Mouse (Mus musculus): ENCODE measurements at regions not wholly inside any gene's neighbourhood (a gene's known extent, or its start where the extent isn't known, plus 50 kb on each side); places are given as distances from the start of the nearest gene placed in this dataset.
A peak's percentile ranks its signal among the peaks of the same experiment; 100 is the strongest.

DNA sequence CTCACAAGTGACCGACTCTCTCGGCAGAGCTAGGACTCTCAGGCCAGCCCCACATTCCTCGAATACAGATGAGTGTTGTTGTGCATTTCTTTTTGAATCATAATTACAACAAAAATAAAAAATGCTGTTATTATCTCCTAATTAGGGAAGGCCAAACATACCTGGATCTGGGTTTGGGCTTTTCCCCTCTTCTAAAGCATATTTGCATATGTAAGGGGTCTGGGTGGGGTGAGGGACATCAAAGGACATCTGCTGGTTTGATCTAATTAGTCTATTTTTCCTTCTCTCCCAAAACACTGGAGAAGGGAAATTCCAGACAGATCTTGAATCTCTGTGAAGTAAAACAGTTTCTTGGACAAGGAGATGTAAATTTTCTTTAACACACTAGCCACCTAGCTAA is 85.3 kb downstream of the Tfap2a start:
- no peak for DNase-seq

DNA sequence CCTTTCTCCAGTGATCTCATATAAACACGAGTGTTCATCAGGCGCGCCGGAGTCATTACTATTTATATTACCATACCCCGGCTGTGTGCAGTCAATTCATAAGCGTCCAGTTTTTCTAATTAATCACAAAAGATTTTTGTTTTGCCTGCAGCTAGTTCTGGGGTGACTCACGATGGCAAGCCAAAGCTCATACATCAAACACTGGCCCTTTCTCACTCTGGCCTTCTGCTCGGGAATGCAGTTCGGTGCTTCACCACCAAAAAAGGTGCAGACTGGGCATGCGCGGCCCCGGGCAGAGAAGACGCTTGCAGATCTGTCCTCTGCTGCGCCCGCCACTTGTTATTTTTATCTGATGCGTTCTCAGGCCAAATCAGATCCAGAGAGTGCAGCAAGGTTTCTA is 87.1 kb downstream of the Tfap2a start:
- DNase-seq = peak; percentile 75

DNA sequence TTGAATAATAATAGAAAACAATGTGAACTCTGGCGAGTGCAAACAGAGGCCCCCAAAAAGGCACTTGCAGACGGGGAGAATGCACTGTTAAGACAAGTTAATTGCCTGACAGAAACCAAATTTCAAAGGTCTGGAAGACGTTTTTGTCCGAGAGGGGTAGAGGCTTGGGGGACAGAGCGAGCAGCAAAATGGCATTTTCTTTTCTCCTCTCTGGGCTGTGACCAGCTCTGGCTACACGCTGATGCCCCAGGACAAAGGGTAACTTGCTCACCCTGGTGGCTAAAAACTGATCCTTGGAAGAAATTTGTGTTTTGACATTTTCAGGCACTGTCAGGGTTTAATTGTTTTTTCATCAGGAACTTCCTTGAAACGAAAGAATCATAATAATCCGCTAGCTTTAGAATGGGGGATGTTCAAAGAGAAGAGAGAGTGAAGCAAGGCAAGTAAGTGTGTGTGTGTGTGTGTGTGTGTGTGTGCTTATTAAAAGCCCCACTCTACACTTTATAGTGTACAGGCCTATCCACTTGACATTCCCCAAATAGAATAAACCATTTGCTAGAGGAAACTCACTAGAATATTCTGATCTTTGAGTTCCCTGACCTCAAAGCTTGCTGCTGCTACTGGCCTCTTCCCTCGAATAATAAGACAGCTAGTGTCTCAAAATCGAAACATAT is 88.0 kb downstream of the Tfap2a start:
- DNase-seq = peak; percentile 39

DNA sequence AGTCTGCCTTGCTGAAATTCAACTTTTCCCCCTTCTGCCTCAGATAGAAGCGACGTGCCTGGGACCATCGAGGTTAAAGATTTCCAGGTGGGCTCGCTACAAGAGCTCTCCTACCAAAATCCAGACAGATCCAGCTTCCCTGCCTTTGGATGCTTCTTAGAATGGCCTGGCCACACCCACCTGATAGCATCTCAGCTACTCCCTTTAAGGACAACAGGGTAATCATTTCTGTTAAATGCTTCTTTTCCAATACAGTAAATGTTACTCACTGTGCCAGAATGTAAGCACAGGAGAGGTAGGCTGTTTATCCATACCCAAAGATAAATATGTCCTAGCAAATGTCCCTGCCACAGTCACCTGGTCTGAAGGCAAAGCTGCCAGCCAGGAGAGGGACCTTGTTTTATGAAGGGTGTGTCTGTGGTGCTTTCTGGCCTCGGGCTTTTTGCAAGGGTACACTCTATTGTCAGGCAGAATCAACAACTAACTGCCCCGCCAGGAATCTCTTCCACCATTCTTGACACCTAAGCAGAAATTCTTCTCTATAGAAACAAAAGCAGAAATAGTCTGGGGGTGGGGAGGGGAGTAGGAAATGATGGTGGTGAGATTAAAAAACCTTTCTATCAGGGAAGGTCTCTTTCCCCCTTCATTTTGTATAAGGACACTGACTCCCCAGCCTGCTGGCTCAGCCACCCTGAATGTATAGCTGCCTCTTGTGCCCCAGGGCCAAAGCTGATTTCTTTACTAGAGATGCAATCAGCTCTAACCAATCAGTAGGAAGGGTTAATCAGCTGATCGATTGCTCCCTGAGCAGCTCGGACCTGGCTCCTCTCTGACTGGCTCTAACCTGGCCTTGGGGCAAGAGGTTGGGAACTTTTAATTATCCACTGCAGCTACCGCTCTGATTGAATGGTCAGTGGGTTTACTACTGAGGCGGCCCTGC is 88.8 kb downstream of the Tfap2a start:
- DNase-seq = peak; percentile 45

DNA sequence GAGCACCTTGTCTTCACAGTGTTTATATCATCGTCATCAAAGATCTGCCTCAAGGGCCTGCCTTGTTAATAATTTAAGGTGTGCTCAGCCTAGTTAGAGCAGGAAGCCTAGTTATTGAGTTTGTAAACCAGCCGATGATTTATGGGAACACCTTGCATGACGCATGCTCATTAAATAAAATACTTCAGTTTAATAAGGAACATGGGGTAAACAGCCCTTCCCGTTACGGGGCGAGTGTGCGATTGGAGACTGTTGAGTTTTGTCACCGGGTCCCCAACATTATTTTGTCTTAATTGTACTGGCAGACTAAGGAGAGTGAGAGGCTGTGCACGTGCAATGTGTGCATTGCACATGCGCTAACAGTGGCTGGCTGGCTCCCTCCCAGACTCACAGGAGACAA is 92.0 kb downstream of the Tfap2a start:
- no peak for DNase-seq

DNA sequence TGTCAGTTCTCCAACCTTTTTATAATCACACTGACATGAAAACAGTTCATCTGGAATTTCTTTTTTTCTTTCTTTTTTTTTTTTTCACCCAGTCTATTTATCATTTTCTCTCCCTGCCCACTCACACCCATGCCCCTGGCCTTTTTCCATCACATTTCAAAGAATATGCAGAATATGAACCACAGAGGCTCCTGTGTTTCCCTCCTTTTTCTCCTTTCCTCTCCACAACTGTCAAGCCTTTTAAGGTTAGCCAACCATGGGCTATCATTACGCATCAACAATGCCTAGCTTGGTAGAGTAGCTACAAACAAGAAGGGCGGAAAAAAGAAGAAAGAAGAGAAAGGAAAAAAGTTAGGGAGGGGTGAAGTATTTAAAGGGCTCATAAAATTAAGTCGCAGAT is 92.5 kb downstream of the Tfap2a start:
- no peak for DNase-seq

DNA sequence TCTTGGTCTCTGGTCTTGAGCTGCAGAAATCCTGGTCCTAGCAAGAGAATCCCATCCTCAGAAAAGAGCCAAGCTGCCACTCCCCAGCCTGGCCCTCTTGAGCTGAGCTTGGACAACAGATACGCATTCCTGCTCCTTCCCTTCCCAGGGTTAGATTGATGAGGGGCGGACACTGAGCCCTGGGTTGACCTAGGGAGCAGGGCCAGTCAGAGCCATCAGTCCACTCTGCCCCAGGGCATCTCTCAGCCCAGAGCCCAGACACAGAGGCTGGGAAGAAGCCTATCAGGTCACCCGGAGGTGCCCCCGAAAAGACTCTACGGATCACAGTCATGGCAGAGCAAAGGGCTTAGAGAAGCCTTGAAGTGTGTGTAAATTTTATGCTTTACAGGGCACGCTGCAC is 95.2 kb downstream of the Tfap2a start:
- DNase-seq = peak; percentile 19

DNA sequence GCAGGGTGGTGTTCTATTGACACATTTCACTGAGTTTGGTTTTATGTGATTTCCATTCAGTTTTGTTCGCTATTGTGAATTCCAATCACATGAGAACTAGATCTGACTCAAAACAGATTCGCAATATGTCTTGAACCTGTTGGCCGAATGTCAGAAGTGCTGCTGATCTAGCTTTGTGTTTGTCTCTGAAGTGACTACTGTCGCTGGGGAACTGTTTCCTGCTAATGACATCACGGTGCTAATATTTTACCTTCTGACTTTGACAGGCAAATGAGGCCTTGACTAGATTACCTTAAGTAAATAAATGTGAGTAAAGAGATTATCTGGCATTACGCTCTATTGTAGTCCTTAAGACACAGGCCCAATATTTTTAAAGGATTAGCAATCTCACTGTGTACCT is 100.9 kb downstream of the Tfap2a start:
- no peak for DNase-seq

DNA sequence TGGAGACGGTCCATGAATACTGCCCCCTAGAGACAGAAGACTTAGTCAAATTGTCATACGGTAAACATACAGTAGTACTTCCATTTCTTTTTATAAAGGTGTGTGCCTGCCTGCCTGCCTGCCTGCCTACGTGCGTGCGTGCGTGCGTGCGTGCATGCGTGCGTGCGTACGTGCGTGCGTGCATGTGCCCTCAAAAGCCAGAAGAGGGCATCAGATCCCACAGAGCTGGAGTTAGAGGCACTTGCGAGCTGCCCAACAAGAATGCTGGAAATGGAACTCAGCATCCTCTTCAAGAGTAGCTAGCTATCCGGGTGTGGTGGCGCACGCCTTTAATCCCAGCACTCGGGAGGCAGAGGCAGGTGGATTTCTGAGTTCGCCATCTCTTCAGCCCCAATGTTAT is 120.3 kb downstream of the Tfap2a start:
- DNase-seq = no peak

DNA sequence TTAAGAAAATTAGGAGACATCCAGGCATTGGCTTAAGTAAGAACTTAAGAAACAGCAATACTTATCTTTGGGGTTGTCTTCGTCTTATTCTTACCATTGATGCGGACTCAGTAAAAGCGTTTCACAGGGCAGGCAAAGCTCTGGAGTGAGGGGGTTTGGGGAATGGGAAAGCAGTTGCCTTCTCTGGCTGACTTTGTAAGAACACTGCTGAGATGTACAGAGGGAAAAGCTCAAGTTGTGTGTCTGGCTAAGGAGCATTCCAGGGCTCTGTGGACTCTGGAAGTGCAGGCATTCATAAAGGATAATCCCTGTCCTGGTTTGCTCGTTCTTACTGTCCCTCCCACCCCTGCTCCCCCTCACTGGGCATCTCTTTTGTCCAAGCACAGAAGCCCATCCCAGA is 129.7 kb downstream of the Tfap2a start:
- no peak for DNase-seq

DNA sequence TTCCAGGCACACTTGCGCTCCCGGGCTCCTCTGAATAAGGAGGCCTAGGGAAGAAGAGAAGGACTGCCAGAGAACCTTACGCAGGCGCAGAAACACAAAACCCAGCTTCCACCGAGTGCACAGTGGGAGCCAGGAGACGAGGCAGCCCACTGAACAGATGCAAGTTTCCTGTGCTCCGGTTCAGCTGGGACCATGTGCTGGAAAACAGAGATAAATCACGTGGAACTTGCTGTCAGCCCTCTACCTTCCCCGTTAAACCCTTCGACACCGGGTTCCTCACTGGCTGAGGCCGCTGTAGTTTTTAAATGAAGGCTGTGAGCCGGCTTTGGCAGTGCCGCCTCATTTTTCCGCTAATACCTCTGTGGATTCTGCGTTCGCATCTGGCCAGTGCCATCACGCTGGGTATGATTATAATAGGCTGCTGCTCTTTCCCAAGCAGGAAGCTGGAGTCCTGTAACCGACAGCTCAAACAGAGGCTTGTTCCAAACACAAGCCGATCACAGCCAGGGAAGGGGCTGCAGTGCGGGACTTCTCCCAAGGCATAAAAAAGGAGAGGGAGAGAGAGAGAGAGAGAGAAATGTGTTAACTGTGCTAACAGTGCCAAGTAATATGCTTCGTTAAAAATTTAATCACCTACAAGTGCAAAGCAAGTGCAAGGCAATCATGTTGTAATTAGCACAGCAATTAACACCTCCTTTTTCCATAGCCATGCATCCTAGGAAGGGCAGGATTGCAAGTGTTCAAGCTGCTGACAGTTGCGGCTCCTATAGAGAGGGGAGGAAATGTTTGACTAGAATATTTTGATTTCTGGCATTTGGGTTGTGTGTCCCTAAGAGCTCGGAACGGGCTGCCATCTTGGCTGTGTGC is 131.5 kb downstream of the Tfap2a start:
- DNase-seq = peak; percentile 65

DNA sequence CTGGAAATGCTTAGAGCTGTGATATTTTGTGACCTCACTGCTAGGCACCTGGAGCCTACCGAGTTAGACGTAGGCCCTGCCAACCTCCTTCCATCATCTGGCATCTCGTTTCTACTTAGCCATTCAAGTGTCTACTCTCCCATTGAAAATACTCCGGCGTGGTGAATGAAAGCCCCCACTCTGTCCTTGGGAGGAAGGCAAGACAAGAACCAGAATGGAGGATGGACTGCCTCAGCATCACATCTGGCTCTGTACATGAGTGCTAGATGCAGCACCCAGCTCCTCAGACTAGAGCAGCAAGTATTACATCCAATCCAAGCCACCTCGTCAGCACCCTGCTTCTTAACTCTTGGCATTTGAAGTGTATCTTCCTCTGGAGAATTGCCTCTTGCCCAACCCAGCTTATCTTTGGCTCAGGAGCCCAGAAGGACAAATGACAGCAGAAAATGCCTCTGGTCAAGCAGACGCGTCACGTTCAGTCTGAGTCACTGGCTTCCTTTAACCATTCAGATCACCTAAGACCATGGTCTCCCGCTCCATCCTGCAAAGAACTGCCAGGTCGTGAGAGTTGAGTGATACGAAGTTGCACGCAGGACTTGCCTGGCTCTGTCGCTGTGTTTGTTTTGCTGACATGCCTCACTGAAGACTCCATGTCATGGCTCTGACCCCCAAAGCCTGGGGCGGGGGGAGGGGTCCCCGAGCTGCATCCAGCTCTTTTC is 132.3 kb downstream of the Tfap2a start:
- no peak for DNase-seq

DNA sequence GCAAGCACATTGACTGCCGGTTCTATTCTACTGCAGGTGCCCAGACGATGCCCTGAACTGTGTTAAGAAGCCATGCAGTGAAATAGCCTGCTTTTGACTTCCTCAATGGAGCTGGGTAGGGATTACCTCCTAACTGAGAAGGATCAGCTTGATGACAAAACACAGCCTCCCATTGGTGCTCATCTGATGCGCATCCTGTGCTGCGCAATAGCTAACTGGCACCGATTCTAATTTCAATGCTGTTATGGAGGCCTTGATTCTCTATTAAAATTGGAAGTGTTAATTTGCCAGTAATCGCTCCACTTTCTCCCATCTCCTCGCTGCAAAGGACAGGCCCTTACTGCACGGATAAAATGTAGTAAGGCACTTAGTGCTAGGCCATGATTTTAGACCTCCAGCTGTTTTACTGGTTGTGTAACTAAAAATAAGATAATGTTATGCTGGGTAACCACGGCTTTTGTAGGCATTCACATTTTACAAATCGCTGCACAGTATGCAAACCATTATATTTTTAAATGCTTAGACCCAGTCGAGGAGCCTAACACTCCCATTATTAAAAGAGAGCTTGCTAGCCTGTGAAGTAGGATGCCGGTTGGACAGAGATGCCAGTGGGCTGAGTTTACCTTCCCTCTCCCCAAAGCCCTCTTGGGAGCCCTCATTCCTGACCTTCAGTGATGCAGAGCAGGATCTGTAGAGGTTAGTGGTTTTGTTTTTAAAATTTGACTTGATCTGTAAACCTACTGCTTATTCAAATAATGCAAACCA is 163.0 kb downstream of the Tfap2a start:
- DNase-seq = no peak

DNA sequence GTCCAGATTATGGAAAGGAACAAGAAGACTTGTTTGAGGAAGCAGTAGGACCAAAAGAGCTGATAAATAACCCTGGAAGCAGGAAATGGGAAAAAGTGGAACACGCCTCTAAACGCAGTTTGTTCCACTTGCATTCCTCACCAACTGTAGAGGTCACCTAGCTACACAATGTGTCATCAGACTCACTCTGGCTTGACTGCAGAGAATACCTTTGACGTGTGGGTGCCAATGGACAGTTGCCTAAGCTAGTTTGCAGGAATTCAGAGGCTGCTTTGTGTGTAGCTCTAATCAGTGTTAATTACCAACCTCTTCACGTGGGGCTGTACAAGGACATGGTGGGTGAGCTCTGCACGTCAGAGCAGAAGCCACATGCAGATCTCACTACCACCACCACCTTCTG is 168.7 kb downstream of the Tfap2a start:
- no peak for DNase-seq

DNA sequence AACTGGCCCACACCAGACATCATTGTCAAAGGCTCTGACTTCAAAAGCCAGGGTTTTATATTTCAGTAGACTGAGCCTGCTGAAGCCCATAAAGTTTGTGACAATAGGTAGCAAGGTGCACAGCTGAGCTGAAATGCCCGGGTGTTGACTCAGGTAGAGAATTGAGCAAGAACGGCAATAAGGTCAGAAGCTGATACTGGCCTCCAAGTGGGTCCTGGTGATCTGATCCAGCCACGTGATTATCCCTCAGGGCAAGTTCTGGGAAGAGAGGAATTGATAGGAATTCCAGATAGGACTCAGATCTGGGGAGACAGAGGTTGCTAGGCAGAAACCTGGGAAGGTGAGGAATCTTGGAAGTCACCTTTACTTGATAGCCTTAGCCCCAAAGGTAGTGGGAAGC is 170.4 kb downstream of the Tfap2a start:
- no peak for DNase-seq

DNA sequence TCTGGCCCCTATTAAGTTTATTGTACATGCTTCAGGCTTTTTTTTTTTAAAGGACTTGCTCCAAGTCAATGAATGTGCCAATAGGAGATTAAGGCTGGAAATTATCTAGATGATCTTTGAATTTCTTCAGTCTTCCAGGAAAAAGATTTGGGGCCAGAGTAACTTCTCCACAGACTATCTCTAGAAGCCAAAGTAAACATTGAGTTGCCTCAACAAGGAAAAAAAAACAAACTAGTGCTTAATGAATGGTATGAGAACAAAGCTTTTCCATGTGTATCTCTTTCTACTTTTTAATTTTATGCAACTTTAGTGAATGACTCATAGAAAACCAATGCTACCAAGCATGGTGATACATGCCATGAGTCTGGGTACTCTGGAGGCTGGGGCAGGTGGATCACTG is 173.8 kb downstream of the Tfap2a start:
- no peak for DNase-seq

DNA sequence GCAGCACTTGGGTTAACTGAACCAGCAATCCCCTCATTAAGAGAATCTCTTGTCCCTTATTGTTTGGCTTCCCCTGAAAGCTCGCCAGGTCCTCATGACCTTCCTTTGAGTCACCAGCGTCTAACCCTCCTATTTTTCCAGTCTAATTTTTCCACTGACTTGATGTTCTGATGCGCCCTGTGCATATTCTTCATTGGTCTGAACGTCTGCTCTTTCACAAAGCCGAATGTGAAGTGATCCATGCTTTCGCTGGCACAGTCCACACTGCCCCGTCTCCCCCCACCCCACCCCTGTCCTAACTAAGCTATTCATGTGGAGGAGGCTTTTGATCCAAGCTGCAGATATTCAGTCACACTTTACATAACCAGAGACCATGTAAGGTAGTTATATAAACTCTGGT is 183.8 kb downstream of the Tfap2a start:
- DNase-seq = no peak

DNA sequence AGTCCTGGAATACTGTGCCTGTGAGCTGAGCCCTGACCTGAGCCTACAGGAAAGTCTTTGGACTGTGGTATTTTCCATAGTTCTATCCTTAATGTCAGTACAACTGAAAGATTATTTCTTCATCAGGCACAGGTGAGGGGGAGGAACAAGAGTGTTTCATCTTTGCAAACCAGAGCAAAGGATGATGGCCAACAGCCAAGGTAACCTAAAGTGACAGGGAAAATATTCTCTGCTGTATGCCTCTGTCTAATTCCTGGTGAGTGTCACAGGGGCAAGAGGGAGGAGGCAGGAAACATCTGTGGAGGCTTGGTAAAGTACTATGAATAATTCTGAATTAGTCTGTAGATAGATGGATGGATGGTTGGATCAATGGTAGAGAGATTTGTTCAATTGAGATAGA is 164.3 kb upstream of the Ofcc1 start:
- DNase-seq = no peak

DNA sequence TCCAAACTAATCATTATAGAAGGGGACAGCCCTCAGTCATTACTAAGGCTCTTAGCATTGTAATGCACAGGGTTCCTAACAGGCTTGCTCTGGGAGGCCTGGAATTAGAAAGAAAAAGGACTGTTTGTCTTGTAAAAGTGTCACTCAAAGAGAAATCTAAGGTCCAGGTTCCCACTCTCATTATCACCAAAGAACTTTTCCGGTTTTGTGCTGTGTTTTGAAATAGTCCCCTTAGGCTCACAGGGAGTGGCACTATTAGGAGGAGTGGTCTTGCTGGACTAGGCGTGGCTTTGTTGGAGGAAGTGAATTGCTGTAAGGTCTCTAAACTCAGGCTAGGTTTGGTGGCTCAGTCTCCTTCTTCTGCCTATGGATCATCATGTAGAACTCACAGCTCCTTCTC is 161.9 kb upstream of the Ofcc1 start:
- DNase-seq = no peak

DNA sequence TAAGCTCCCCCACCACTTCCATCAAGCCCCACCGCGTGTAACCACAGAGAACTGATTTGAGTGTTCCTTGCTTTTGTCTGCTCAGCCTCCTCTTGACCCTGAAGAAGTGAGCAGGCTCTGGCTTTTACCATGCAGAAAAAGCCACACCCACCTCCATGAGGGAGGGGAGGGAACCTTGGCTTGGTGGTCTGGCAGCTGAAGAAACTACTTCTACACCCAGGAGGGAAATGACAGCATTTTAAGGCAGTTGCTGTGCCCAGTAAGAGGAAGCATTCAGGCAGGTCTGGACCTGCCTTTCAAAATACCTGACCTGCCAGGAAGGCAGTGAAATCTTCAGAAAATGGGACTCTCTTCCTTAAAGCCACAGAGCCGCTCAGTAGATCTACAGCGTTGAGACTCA is 156.9 kb upstream of the Ofcc1 start:
- peak; percentile 20 for DNase-seq

DNA sequence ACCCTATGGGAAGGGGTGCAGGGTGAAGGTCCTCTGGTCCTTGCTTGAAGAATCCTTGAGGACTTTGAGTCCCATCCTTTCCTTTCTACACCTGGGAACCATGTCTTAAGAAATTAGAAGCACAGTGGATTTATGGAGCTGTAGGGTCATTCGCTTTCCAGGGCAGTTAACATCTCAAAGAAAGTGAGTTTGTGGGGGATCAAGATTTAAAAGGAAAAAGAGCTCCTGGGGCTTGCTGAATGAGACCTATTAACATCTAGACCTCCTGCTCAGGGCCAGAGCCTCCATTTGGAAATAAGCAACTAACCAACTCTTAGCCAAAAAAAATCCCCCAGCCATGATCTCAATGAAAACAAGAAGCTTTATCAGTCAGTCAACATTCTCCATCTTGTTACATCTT is 148.0 kb upstream of the Ofcc1 start:
- no peak for DNase-seq

DNA sequence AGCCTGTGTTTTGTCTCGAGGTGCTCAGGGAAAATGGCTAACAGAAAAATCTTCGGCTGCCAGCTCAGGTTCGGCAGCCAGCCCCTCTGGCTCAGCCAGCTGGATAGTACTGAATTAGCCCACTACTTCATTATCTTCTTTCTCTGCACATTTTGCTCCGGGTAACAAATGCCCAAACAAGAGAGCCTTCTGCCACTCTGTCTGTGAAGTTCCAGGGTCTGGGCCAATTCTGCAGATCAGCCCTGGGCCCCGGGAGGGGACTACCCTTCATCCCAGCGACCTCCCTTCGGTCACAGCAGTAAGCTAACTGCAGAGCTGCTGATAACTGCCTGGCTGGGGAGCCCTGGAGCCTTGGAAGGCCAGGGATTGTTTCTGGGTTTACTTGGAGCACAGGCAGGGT is 119.6 kb upstream of the Ofcc1 start:
- no peak for DNase-seq
